Mouse (Mus musculus): ENCODE measurements at regions not wholly inside any gene's neighbourhood (a gene's known extent, or its start where the extent isn't known, plus 50 kb on each side); places are given as distances from the start of the nearest gene placed in this dataset.

- DNase-seq = no peak
Measured at GRCm38 (mm10) chr8:8258231-8258638, 402.8 kb downstream of the Efnb2 start.

GRCm38 (mm10) chr8:8256327-8256726 is 404.7 kb downstream of the Efnb2 start:
- DNase-seq = no peak

- DNase-seq = no peak
Measured at GRCm38 (mm10) chr8:8254446-8254845, 406.6 kb downstream of the Efnb2 start.

GRCm38 (mm10) chr8:8244599-8244998 is 416.4 kb downstream of the Efnb2 start:
- no peak for DNase-seq

GRCm38 (mm10) chr8:8241755-8242501 is 419.1 kb downstream of the Efnb2 start:
- no peak for DNase-seq

GRCm38 (mm10) chr8:8241051-8241688 is 419.9 kb downstream of the Efnb2 start:
- no peak for DNase-seq

- DNase-seq = no peak
Measured at GRCm38 (mm10) chr8:8239489-8239888, 421.6 kb downstream of the Efnb2 start.

GRCm38 (mm10) chr8:8238051-8238450 is 423.0 kb downstream of the Efnb2 start:
- no peak for DNase-seq

- DNase-seq = peak; percentile 11
Measured at GRCm38 (mm10) chr8:8233616-8234015, 427.4 kb downstream of the Efnb2 start.

GRCm38 (mm10) chr8:8233156-8233555 is 427.9 kb downstream of the Efnb2 start:
- DNase-seq = no peak

- no peak for DNase-seq
Measured at GRCm38 (mm10) chr8:8231996-8232632, 428.9 kb downstream of the Efnb2 start.

- no peak for DNase-seq
Measured at GRCm38 (mm10) chr8:8231308-8231985, 429.6 kb downstream of the Efnb2 start.

- DNase-seq = no peak
Measured at GRCm38 (mm10) chr8:8225994-8226393, 435.0 kb downstream of the Efnb2 start.

GRCm38 (mm10) chr8:8225175-8225830 is 435.7 kb downstream of the Efnb2 start:
- no peak for DNase-seq

- no peak for DNase-seq
Measured at GRCm38 (mm10) chr8:8220395-8221031, 440.5 kb downstream of the Efnb2 start.

GRCm38 (mm10) chr8:8219701-8220394 is 441.2 kb downstream of the Efnb2 start:
- DNase-seq = no peak

GRCm38 (mm10) chr8:8193036-8193435 is 468.0 kb downstream of the Efnb2 start:
- no peak for DNase-seq

- no peak for DNase-seq
Measured at GRCm38 (mm10) chr8:8186046-8186445, 475.0 kb downstream of the Efnb2 start.

GRCm38 (mm10) chr8:8183233-8183622 is 477.8 kb downstream of the Efnb2 start:
- no peak for DNase-seq

GRCm38 (mm10) chr8:8182616-8183232 is 478.3 kb downstream of the Efnb2 start:
- no peak for DNase-seq

- DNase-seq = no peak
Measured at GRCm38 (mm10) chr8:8182108-8182507, 478.9 kb downstream of the Efnb2 start.

Data from cerebellum, adult 8-10 months (tissue).